In the genomic region with DNA sequence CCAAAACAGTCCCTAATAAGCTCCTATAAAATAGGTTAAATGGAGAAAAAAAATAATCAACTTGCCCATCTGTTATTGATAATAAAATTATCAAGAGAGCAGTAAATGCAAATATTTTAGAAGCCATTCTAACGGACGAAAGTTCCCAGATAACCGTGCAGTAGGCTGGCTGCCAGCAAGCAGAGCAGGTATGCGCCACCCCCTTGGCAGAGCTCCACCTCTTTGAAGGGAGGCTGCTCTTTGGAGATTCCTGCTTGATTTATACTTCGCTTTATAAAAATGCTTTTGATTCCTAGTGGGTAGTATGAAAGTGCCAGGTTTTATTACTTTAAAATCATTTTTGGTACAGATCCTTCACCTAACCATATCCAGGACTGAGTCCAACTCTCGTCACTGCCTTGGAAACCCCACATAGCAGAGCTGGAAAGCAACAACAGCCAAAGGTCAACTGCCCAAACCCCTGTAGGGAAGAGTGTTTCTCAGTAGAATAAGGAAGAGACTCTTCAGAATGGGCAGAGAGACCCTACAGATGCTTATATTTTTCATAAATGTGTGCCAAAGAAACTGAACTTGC, we compare ENCODE assay signal across 8 mouse cellular contexts.
DNase-seq lines count a peak whose midpoint lies in the region; ATAC-seq and TF ChIP-seq lines count a peak whose summit lies in the region.
"Had no signal": no experiment of that assay in that cellular context is flagged by ENCODE, and none has a peak within 500 bp of the region (broad histone marks: within the 10 kb centered on the region; RNA-seq: fewer than 3 reads in every experiment).

No protein-coding gene starts in this region.

- H3K27ac ChIP-seq in limb, embryonic 12.5 days, result no peak overlapping the region
- no peak overlapping the region for H3K27ac ChIP-seq in limb, embryonic 10.5 days
- no peak overlapping the region for H3K27ac ChIP-seq in limb, embryonic 15.5 days
- H3K27ac ChIP-seq in midbrain, embryonic 11.5 days (ENCODE audit: low read depth, low read length), result no peak overlapping the region

- no peak for TF ChIP-seq CTCF in brain, embryonic 14.5 days (IDR thresholded peaks at IDR 0.05; ENCODE audit: borderline replicate concordance, extremely low read depth, insufficient read depth, insufficient read length)

- ATAC-seq in limb, embryonic 12.5 days (ENCODE audit: insufficient number of reproducible peaks, insufficient read depth, low FRiP score, low TSS enrichment, low read depth), result peak; percentile 78
- ATAC-seq in limb, embryonic 15.5 days (ENCODE audit: insufficient number of reproducible peaks, low FRiP score, low TSS enrichment, low read depth), result no peak
- no peak for ATAC-seq in midbrain, embryonic 11.5 days (ENCODE audit: low FRiP score)

- no peak overlapping the region for H3K4me2 ChIP-seq in limb, embryonic 12.5 days
- 0 out of 2 replicates have a peak overlapping the region, but pooled peaks have one; percentile 12 for H3K4me2 ChIP-seq in limb, embryonic 15.5 days
- no peak overlapping the region for H3K4me2 ChIP-seq in midbrain, embryonic 11.5 days

- H3K4me1 ChIP-seq in limb, embryonic 12.5 days (replicated peaks), result peaks cover 49% of the 10 kb centered on the region
- peaks cover 30% of the 10 kb centered on the region for H3K4me1 ChIP-seq in limb, embryonic 10.5 days
- peaks cover 15% of the 10 kb centered on the region for H3K4me1 ChIP-seq in limb, embryonic 15.5 days
- H3K4me1 ChIP-seq in midbrain, embryonic 11.5 days (ENCODE audit: control insufficient read depth, insufficient read depth, low read length), result 0 out of 2 replicates have a peak, but pooled peaks cover 3% of the 10 kb centered on the region

- H3K9ac ChIP-seq in limb, embryonic 12.5 days (replicated peaks), result no peak overlapping the region
- H3K9ac ChIP-seq in limb, embryonic 15.5 days, result no peak overlapping the region
- H3K9ac ChIP-seq in midbrain, embryonic 11.5 days (ENCODE audit: low read length), result no peak overlapping the region

- DNase-seq in limb, embryonic 10.5 days (ENCODE audit: low spot score), result no peak
- peak; percentile 68 for DNase-seq in brain, embryonic 14.5 days (ENCODE audit: low read depth)
- peak; percentile 84 for DNase-seq in cerebellum, postnatal 36 days
- DNase-seq in midbrain, embryonic 11.5 days (ENCODE audit: low spot score, missing footprints), result no peak
- DNase-seq in gastrocnemius, postnatal 25 days, result no peak
- DNase-seq: thymus, adult 18-20 months had no signal

- 21% methylated on average over 6 of the region's 6 CpGs for WGBS in limb, embryonic 12.5 days
- 55% methylated on average over 6 of the region's 6 CpGs for WGBS in limb, embryonic 10.5 days
- 9% methylated on average over 6 of the region's 6 CpGs for WGBS in limb, embryonic 15.5 days
- WGBS in midbrain, embryonic 11.5 days, result 64% methylated on average over 6 of the region's 6 CpGs

- no peak for TF ChIP-seq POLR2A in brain, embryonic 14.5 days (IDR thresholded peaks at IDR 0.05; ENCODE audit: borderline replicate concordance, extremely low read depth, insufficient read depth, insufficient read length, poor library complexity, severe bottlenecking)

- no peaks in the 10 kb centered on the region for H3K36me3 ChIP-seq in limb, embryonic 12.5 days
- no peaks in the 10 kb centered on the region for H3K36me3 ChIP-seq in limb, embryonic 10.5 days
- no peaks in the 10 kb centered on the region for H3K36me3 ChIP-seq in limb, embryonic 15.5 days
- H3K36me3 ChIP-seq in midbrain, embryonic 11.5 days (ENCODE audit: control insufficient read depth, insufficient read depth, low read length), result no peaks in the 10 kb centered on the region

- no peak overlapping the region for H3K4me3 ChIP-seq in limb, embryonic 12.5 days (replicated peaks)
- no peak overlapping the region for H3K4me3 ChIP-seq in limb, embryonic 10.5 days
- H3K4me3 ChIP-seq in limb, embryonic 15.5 days, result no peak overlapping the region
- no peak overlapping the region for H3K4me3 ChIP-seq in midbrain, embryonic 11.5 days (ENCODE audit: low read depth, low read length)

- no peaks in the 10 kb centered on the region for H3K27me3 ChIP-seq in limb, embryonic 12.5 days
- H3K27me3 ChIP-seq in limb, embryonic 10.5 days (ENCODE audit: low read depth, poor library complexity, severe bottlenecking), result no peaks in the 10 kb centered on the region
- no peaks in the 10 kb centered on the region for H3K27me3 ChIP-seq in limb, embryonic 15.5 days
- H3K27me3 ChIP-seq in midbrain, embryonic 11.5 days (ENCODE audit: control insufficient read depth, insufficient read depth, low read length), result no peaks in the 10 kb centered on the region

- H3K9me3 ChIP-seq in limb, embryonic 12.5 days, result no peaks in the 10 kb centered on the region
- no peaks in the 10 kb centered on the region for H3K9me3 ChIP-seq in limb, embryonic 10.5 days (replicated peaks)
- H3K9me3 ChIP-seq in limb, embryonic 15.5 days, result no peaks in the 10 kb centered on the region
- H3K9me3 ChIP-seq in midbrain, embryonic 11.5 days (ENCODE audit: control insufficient read depth, low read length), result no peaks in the 10 kb centered on the region

Comparison
In these comparisons a context has a peak if more than half of its experiments do, and no peak if none do; other contexts are left out.
1. DNase-seq: peak in brain, embryonic 14.5 days (single experiment) and cerebellum, postnatal 36 days (2 of 2); none in limb, embryonic 10.5 days (single experiment), midbrain, embryonic 11.5 days (single experiment) and gastrocnemius, postnatal 25 days (single experiment).